Mouse (Mus musculus) gastrocnemius, adult 2 months (tissue): ENCODE data around the gene Ruvbl1. TPM values are rescaled to one million over a fixed set of nuclear protein-coding genes. Genes with fewer than 3 reads are reported as not detected.

ENCODE experiments used
- DNase-seq: peaks from one replicate; pipeline ENCODE4 v3.0.0; 2022
- H3K27ac ChIP-seq: fragments of 200-600 bp; 2 replicates; pipeline ENCODE4 v1.8.1; 2022; ENCODE audit warnings: mild to moderate bottlenecking
- H3K4me3 ChIP-seq: fragments of 200-600 bp; 2 replicates; pipeline ENCODE4 v1.8.1; 2022; ENCODE audit warnings: mild to moderate bottlenecking, moderate library complexity
- CTCF ChIP-seq: fragments of 200-600 bp; IDR thresholded peaks from 2 replicates; pipeline ENCODE4 v1.8.1; 2022; ENCODE audit warnings: antibody characterized with exemption, mild to moderate bottlenecking, moderate library complexity
- intact Hi-C: fragments of 180-260 bp; cut with DNase I; formaldehyde crosslinking; loops from one replicate; pipeline ENCODE4 v1.15.1; 2025
- total RNA-seq, 2 experiments: library from RNA; stranded (reverse); gene quantifications; 2 replicates each; pipeline ENCODE4 v1.2.3; 2021

Gene Ruvbl1
- total RNA-seq, 2 experiments from 2014 or later: 20.2 to 21.9 TPM

DNA sequence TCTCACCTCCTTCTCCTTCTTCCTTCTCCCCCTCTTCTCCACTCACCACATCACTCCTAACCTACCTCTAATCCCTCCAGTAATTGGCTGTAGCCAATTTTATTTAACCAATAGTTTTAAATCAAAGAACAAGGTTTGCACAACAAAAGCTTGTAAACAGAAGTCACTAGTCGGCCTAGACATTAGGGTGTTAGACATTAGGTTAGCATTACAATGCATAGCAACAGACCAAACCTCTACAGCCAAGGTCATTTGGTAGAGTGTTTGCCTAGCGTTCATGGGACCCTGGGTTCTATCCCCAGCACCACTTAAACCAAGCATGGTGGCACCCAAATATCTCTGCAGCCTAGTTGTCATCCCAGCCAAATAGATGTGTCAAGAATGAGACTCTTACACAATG, 10.7 kb upstream of the Ruvbl1 start:
- Histone ChIP-seq H3K27ac (no peak overlapping the region), H3K4me3 (no peak overlapping the region)
- DNase-seq: no peak
- no peak for TF ChIP-seq CTCF
- intact Hi-C loops: no loop called here

DNA sequence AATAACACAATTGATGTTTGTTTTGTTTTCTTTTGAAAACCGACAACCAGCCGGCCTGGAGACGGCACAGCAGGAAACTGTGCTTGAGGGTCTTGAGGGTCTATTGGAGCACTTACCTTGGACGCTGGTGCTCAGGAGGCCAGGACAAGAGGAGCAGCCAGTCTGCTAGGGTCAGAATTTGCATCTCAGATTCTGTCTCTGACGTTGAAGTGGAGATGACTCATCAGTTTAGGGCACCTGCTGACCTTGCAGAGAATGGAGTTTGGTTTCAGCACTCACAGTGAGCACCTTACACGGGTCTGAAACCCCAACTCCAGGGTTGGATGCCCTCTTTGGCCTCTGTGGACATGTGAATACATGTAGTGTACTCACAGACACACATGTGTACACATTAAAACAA, 4.7 kb downstream of the Ruvbl1 start:
- no peak for DNase-seq
- H3K4me3 ChIP-seq: no peak overlapping the region
- H3K27ac ChIP-seq: no peak overlapping the region
- intact Hi-C loops: no loop called here
- TF ChIP-seq CTCF: no peak

DNA sequence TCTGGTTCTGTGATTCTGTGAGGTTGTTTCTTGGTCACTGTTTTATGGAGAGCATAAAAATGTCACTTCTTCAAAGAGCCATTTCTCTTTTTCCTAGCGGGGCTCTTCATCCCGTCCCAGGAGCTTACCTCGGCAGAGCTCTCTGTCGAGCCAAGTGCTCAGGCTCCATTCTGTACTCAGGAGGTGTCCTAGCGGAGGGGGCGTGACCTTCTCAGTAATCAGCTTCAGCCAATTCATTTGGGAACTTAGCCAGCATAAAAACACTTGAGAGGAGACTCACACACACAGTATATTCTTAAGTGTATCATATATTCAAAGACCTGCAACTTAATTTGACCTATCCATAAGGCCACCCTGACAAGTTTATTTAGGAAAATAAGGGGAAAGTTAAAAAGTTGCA, 15.2 kb downstream of the Ruvbl1 start:
- Histone ChIP-seq H3K27ac (no peak overlapping the region), H3K4me3 (no peak overlapping the region)
- no peak for DNase-seq
- TF ChIP-seq CTCF: no peak
- intact Hi-C loops: no loop called here

DNA sequence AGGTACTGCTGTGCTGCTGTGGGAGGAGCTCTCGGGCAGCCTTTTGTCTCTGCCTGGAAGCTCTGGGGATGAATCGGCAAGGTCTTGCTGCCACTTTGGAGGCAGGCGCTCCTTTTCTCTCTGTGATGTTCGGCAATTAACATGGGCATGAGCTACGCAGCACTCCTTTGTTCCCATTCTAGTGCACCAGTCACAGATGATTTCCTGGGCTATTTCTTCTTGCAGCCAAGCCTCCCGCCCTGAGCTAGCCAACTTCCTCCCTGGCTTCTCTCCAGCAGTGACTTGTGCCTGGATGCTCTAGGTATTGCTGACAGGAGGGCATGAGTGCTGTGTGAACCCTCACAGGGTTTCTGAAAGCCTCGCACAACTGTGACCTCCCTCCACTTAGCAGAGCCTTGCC, 17.9 kb downstream of the Ruvbl1 start:
- Histone ChIP-seq H3K27ac (no peak overlapping the region), H3K4me3 (0 out of 2 replicates have a peak overlapping the region, but pooled peaks have one; percentile 13)
- intact Hi-C loops: no loop called here
- DNase-seq: no peak
- no peak for TF ChIP-seq CTCF

DNA sequence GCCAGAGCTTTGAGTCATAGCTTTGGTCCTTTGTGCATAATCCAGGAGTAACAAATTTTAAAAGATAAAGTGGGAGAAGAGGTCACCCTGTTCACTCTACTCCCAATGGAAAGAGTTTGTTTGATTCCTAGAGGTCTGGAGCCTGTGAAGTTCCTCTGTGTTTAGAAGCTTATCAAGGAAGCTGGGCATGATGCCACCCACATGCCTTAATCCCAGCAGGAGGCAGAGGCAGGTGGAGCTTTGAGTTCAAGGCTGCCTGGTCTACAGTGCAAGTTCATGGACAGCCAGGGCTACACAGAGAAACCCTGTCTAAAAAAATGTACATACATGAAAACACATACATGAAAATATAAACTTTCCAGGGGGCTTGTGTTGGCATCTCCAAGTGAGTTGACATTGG, 18.7 kb downstream of the Ruvbl1 start:
- Histone ChIP-seq H3K4me3 (no peak overlapping the region), H3K27ac (no peak overlapping the region)
- DNase-seq: no peak
- intact Hi-C loops: no loop called here
- TF ChIP-seq CTCF: no peak

DNA sequence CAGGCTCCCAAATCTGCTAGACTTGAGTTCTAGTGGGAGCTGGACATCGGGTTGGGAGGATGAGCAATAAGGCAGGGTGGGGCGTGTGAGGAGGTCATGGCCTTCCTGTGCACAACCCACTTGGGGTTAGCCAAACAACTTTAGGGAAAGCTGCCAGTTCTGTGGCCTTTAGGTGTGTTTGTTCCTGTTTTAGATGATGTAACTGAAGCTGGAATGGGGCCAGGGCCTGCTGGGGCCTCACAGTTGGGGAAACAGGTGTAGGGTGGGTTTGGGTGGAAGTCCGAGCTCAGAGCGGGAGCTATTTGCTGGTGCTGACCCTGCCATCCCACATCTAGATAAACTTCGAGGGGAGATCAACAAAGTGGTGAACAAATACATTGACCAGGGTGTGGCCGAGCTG, 20.2 kb downstream of the Ruvbl1 start:
- intact Hi-C loops: no loop called here
- TF ChIP-seq CTCF: no peak
- no peak for DNase-seq
- no peak overlapping the region for H3K27ac ChIP-seq
- no peak overlapping the region for H3K4me3 ChIP-seq

DNA sequence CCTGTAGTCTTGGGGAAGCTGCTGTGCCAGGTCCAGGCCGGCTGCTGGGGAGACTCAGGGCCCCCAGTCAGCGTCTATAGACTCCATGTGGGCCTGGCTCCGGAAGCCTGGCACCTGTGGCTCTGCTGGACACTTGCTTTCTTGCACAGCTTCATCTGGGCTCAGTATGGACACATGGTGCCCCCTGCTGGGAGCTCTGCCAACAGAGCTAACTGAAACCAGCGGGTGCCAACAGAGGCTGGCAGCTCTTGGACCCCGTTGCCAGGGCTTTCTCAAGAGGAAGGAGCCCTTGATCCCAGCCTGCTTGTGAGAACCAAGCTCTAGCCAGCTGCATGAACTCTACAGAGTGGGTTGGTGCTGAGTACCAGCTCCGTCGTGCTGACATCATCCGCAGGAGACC, 21.7 kb downstream of the Ruvbl1 start:
- peak; percentile 59 for DNase-seq
- Histone ChIP-seq H3K27ac (no peak overlapping the region), H3K4me3 (no peak overlapping the region)
- peak; percentile 28; the same call in 1 of the 2 replicates for TF ChIP-seq CTCF
- intact Hi-C loops: no loop called here

DNA sequence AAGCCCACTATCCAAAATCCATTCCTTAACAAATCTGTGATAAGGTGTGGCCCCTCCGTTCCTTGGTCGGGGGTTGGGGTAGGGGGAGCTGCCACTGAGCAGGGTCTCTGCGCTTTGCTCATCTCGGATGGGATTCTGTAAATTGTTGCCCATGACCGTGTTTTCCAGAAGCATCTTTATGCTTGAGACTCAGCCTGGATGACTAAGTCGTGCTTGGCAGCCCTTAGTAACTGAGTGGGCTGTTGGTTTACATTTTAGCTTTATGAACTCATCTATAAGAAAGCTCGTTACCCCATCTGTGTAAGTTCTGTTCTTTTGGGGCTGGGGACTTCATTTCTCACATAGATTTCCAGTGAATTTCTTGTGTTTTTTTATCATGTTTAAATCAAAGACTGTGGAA, 23.8 kb downstream of the Ruvbl1 start:
- no peak overlapping the region for H3K27ac ChIP-seq
- intact Hi-C loops: no loop called here

DNA sequence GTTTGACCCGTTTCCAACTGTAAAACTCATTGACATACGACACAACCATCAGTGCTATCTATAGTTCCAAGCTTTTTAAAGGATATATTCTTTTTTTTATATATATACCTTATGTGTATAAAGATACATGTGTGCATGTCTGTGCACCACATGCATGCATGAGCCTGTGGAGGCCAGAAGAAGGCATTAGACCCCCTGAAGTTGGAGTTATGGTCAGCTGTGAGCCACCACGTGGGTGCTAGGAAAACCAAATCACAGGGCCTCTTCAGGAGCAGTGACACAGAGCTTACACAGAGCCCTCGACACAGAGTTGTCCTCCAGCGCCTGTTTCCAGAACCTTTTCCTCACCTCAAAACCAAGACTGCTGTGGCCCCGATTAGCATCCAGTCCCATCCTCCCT, 24.6 kb downstream of the Ruvbl1 start:
- intact Hi-C loops: no loop called here
- TF ChIP-seq CTCF: no peak
- no peak for DNase-seq
- no peak overlapping the region for H3K27ac ChIP-seq
- H3K4me3 ChIP-seq: no peak overlapping the region

More for the DNA sequence above, 23.8 kb downstream of the Ruvbl1 start:
- no peak overlapping the region for H3K4me3 ChIP-seq
- TF ChIP-seq CTCF: no peak
- no peak for DNase-seq

DNA sequence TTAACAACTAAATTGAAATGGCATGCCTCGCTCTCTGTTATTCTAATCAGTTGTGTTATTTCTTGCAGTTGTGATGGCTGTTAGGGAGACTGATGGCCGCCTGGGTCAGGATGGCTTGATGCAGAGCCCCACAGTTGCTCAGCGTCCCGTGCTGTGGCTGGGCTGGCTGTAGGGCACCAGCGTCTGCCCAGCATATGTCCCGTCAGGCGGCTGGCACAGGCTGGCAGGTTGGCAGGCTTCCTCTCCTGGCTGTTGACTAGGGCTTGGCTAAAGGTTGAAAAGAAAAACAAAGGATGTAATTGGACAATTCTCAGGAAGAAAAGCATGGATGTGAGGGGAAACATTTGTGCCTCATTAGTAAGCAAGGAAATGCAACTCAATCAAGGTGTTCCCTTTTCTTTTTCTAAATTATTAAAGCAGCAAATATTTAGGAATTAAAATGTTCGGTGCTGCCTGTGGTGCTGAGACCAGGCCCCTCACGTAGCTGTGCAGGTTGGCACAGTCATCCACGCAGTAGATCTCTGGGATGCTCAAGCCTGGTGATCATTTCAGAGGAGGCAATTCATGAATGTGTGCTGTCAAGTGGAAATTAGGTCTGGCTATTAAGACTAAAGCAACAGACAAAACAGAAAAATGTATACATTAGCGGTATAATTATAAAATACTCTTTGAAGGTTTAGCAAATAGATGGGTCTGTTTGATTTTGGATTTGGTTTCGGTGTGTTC, 25.6 kb downstream of the Ruvbl1 start:
- H3K27ac ChIP-seq: no peak overlapping the region
- TF ChIP-seq CTCF: no peak
- DNase-seq: peak; percentile 73
- intact Hi-C loops: no loop called here
- H3K4me3 ChIP-seq: no peak overlapping the region

DNA sequence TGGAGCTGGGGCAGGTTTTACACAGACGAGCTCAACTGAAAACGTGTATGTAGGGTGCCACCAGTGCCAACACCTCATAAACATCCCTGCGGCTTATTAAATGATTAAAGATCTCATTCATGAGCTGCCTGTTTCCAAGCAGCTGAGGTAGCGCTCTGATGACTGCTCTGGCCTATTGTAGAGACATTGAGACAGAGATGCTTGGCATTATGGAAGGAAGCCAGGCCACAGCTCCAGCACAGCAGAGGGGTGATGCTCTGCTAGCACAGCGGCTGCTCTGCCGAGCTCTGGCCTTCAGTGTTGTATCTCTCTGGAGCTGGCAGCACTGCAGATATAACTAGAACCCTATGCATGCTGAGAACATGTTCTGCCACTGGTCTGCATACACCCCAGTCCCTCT, 28.5 kb downstream of the Ruvbl1 start:
- TF ChIP-seq CTCF: no peak
- no peak for DNase-seq
- intact Hi-C loops: no loop called here
- Histone ChIP-seq H3K4me3 (no peak overlapping the region), H3K27ac (no peak overlapping the region)

DNA sequence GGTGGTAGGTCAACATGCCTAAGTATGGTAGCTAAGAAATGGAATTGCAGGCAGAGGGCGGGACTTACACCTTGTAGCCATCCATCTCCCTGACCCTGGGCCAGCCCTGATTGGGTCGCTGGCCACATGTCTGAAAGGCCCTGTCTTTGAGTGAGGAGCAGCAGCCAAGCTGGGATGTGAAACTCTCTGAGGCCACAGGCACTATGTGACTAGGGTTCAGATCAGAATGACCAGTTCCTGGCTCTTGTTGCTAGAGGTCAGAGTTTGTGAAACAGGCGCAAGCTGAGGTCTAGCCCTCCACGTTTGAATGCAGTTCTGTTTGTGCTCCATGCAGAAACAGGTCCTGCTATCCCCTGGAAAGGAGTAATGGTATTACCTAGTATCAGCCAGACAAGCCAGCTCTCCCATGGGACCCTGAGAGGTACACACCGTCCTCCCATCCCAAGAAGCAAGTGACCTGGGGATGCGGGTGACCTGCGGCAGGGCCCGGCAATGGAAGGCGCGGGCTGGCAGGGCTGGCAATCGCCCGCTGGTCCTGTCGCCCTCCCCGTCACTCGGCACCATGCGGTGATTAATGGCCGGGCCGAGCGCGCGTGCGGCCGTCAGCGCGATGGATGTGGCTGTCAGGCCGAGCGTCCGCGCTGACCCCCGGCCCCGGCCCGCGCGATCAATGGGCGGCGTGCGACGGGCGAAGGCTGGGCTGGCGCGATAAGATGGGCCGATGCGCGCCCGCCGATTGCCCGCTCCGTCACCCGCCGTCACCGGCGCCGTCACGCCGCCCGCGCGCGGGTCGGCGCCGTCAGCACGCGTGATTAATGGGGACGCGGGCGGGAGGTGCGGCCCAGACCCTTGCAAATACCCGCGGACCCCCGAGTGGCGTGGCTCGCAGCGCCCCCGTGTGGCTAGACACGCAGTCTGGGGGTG, 34.5 kb downstream of the Ruvbl1 start:
- DNase-seq: peak; percentile 66
- Histone ChIP-seq H3K4me3 (peak overlapping the region; percentile 76), H3K27ac (0 out of 2 replicates have a peak overlapping the region, but pooled peaks have one; percentile 12)
- TF ChIP-seq CTCF: peak; percentile 80
- intact Hi-C loops: loop anchor here (5.0 kb wide), 2 partner anchors 307 to 387 kb away; partner anchors contain the start of gene Gata2

DNA sequence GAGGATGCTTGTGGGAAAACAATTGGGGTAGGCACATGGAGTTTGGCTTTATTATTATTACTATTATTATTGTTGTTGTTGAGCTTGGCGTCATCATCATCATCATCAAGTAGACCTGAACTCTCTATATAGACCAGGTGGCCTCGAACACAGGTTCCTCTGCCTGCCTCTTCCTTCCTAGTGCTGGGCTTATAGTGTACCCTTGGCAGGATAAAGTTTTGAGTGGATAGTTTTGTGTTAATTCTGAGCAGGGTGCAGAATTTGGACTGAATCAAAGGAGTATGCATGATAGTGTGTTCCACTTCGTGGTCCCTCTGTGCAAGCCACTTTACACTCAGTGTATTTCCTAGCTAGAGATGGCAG, 35.2 kb downstream of the Ruvbl1 start:
- no peak for DNase-seq
- Histone ChIP-seq H3K4me3 (peak overlapping the region; percentile 76), H3K27ac (no peak overlapping the region)
- no peak for TF ChIP-seq CTCF
- intact Hi-C loops: loop anchor here (5.0 kb wide), 2 partner anchors 308 to 388 kb away; partner anchors contain the start of gene Gata2
